Mouse (Mus musculus): ENCODE measurements around the gene Tmem237.

GRCm38 (mm10) chr1:59158498-59158897 is 38.3 kb upstream of the Tmem237 start:
- TF ChIP-seq CTCF (conservative IDR thresholded peaks at IDR 0.05; ENCODE audit: low read length) (no peak), POU5F1 (IDR thresholded peaks at IDR 0.05; ENCODE audit: borderline replicate concordance, low read length) (no peak)

Measured in E14TG2a.4 (cell line).